Mouse (Mus musculus) monocyte, adult 2 months (primary cell): ENCODE results near the gene Neil1.

ENCODE experiments used
- DNase-seq, 2 experiments: peaks; one replicate each; pipeline ENCODE4 v3.0.0; 2022; ENCODE audit warnings: low spot score in 2 of 2, low read depth in 1 of 2

Neil1 gene

DNA sequence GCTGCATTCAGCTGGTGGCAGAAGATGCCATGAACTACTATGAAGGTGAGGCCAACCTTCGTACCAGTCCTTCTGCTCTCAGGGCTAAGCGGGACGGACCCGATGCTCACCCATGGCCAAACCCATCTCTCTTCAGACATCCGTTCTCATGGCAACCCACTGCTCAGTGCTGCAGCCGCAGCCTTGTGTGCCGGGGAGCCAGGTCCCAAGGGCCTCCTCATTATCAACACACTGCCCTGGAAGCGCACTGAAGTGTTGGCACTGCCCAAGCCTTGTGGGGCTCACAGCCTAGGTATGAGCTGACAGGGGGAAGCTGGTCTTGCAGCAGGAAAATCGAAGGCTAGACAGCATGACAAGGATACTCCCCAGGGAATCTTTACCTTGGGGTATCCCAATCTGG is 9.0 kb downstream of the Neil1 start:
- DNase-seq, result no peak

- DNase-seq, result no peak
Measured at GRCm38 (mm10) chr9:57138507-57138906, 9.6 kb downstream of the Neil1 start.

DNA sequence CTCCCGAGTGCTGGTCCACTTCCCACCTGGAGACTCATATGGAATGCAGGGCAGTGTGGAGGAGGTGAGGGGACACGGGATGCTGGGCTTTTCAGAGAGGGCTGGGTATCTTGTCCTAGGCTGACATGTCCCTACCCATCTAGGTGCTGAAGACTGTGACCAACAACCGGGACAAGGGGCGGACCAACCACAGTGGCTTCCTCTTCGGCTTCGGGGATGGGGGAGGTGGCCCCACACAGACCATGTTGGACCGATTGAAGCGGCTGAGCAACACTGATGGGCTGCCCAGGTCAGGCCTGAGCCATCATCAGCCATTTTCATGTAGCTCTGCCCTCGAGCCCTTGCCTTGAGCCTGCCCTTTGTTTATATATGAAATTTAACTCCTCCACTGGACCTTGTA is 10.3 kb downstream of the Neil1 start:
- DNase-seq, result no peak

- DNase-seq, result no peak
Measured at GRCm38 (mm10) chr9:57137246-57137645, 10.9 kb downstream of the Neil1 start.

GRCm38 (mm10) chr9:57130577-57131433 is 17.3 kb downstream of the Neil1 start, which contains the start of gene Man2c1:
TSS of gene Man2c1 (plus strand) at chr9:57130690.
- peak; percentile 86 to 89 for DNase-seq

DNA sequence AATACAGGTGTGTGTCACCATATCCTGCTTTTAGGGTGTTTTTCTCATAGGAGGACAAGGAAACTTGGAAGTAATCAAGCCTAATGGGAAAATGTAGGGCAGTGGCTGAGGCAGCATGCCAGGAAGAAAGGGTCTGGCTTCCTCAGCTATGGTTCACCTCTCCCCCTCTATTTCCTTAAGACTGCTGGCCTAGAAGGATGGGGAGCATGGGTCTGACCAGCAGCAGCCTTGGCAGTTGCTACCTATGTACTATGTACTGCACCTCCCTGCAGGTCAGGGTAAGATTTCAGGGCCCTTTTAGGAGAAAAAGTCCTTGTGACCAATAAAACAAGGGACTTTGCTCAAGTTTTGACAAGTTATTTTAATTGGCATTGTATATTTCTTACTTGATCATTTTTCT is 18.5 kb downstream of the Neil1 start:
- no peak for DNase-seq

DNA sequence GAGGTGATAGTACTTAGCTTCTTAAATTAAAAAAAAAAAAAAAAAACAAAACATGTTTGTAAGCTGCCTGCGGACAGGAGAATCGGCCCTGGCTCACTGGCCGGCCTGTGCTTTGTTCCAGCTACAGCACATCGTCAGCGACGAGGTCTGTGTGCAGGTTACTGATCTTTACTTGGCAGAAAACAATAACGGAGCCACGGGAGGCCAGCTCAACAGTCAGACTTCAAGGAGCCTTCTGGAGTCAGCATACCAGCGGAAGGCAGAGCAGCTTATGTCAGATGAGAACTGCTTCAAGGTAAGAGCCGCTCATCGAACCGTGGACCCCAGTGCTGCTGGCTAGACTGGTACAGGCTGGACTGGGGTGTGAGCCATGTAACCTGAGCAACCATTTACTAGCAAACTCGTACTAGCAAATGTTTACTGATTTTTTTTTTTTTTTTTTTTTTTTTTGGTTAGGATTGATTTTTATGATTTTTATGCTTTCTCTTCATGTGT is 30.8 kb downstream of the Neil1 start:
- no peak for DNase-seq
